Mouse (Mus musculus): ENCODE results near the gene Taf3. TPM values are rescaled to one million over a fixed set of nuclear protein-coding genes. Genes with fewer than 3 reads are reported as not detected.
A peak's percentile ranks its signal among the peaks of the same experiment; 100 is the strongest.

Taf3 gene
- total RNA-seq, 1 experiment from 2014 or later: 10.3 TPM

GRCm38 (mm10) chr2:9876621-9877325 lies 171.6 kb downstream of the Taf3 start:
- no peak for DNase-seq

- no peak for DNase-seq
Observed at GRCm38 (mm10) chr2:9875676-9876357, 172.6 kb downstream of the Taf3 start.

- no peak for DNase-seq
Observed at GRCm38 (mm10) chr2:9875220-9875619, 173.2 kb downstream of the Taf3 start.

DNA sequence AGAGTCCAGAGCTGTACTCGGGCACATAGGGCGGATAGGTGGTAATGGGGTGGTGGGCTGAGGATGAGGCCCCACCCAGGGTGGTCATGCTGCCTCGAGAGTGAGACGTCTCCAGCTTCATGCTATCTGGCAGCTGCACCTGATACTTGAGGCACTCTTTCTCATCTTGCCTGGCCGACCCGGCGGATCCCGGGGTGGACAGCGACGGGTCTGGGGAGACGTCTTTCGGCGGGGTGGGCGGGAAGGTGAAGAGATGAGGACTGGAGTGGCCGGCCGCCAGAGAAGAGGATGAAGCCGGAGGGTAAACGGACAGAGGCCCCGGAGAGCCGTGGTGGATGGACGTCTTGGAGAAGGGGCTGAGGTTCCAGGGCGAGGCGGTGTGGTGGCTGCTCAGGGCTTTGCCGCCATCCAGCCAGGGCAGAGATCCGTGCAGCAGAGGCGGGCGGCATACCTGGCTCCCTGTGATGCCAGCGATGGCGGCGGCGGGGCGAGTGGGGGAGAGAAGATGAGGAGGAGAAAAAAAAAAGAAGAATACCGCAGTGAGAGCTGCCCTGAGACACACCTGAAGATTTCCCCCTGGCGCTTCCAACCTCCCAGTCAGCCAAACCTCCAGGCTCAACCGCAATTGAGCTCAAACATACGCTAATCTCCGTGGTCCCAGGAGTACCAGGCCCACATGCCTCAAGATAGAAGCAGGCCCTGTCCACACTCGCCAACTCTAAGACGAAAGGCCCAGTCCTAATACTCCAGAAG lies 173.8 kb downstream of the Taf3 start:
- DNase-seq: no peak

DNA sequence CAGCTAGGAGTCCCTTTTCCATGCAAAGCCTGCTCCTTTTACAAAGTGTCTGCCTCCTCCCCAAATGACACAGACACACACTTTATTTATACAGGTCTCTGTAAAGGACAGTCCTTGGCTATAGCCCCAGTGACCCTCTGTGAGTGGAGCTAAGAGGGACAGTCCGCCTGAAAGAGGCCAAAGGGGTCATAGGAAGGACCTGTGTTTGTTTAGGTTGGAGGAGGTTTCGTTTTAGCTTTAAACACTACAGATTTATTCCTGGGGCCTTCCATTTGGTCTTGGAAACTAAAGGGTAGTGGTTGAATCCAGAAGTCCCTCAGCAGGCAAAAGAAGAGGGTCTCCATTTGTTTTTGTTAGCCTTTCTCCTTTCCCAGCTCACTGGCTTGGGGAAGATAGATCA lies 174.6 kb downstream of the Taf3 start:
- no peak for DNase-seq

- DNase-seq: peak; percentile 6
Observed at GRCm38 (mm10) chr2:9872682-9873081, 175.7 kb downstream of the Taf3 start.

GRCm38 (mm10) chr2:9871798-9872197 lies 176.6 kb downstream of the Taf3 start:
- no peak for DNase-seq

- no peak for DNase-seq
Observed at GRCm38 (mm10) chr2:9871141-9871716, 177.2 kb downstream of the Taf3 start.

GRCm38 (mm10) chr2:9867092-9867825 lies 181.1 kb downstream of the Taf3 start:
- no peak for DNase-seq

Other genes with a start within 250 kb of the Taf3 start
- 1.3 and 1.4 TPM in 2 replicates for gene 4930412O13Rik, start 167.3 kb downstream of the Taf3 start, total RNA-seq (2021)
- gene 9230102O04Rik, start 159.1 kb downstream of the Taf3 start, total RNA-seq (2021): not detected in 2 replicates
- 17.3 and 19.1 TPM in 2 replicates for gene Gata3, start 158.6 kb downstream of the Taf3 start, total RNA-seq (2021)
- gene Atp5c1, start 31.9 kb upstream of the Taf3 start, total RNA-seq (2021): 563 and 581 TPM in 2 replicates
- gene Kin, start 32.0 kb upstream of the Taf3 start, total RNA-seq (2021): 21.0 and 24.7 TPM in 2 replicates
- gene Itih2, start 82.8 kb upstream of the Taf3 start, total RNA-seq (2021): 14.6 and 184 TPM in 2 replicates
- gene Itih5, start 105.0 kb upstream of the Taf3 start, total RNA-seq (2021): 39.0 and 42.8 TPM in 2 replicates